Mouse (Mus musculus): ENCODE data around the gene Piwil4.
"Not testable (repeated sequence)": the region's sequence is repeated elsewhere in the genome, so short reads cannot be mapped to it uniquely, and the experiment has no call there.

Gene Piwil4

GRCm38 (mm10) chr9:14724755-14725420 is 15.6 kb downstream of the Piwil4 start:
- DNase-seq = no peak

GRCm38 (mm10) chr9:14721610-14722009 is 18.9 kb downstream of the Piwil4 start:
- no peak for DNase-seq

GRCm38 (mm10) chr9:14720384-14720783 is 20.1 kb downstream of the Piwil4 start:
- no peak for DNase-seq

- no peak for DNase-seq
Observed at GRCm38 (mm10) chr9:14718332-14718691, 22.2 kb downstream of the Piwil4 start.

- DNase-seq = no peak
Observed at GRCm38 (mm10) chr9:14717689-14718331, 22.7 kb downstream of the Piwil4 start.

- DNase-seq = no peak
Observed at GRCm38 (mm10) chr9:14715258-14715657, 25.3 kb downstream of the Piwil4 start.

GRCm38 (mm10) chr9:14710910-14711309 is 29.6 kb downstream of the Piwil4 start:
- no peak for DNase-seq

GRCm38 (mm10) chr9:14705321-14706162 is 35.0 kb downstream of the Piwil4 start:
- DNase-seq = no peak

- not testable (repeated sequence) for DNase-seq
Observed at GRCm38 (mm10) chr9:14700795-14701194, 39.7 kb downstream of the Piwil4 start.

GRCm38 (mm10) chr9:14699288-14699640 is 41.3 kb downstream of the Piwil4 start:
- no peak for DNase-seq

GRCm38 (mm10) chr9:14698582-14699287 is 41.8 kb downstream of the Piwil4 start:
- DNase-seq = peak; percentile 66

GRCm38 (mm10) chr9:14697903-14698302 is 42.6 kb downstream of the Piwil4 start:
- no peak for DNase-seq

- DNase-seq = no peak
Observed at GRCm38 (mm10) chr9:14689376-14690108, 51.0 kb downstream of the Piwil4 start.

GRCm38 (mm10) chr9:14684363-14684762 is 56.2 kb downstream of the Piwil4 start:
- DNase-seq = no peak

- DNase-seq = no peak
Observed at GRCm38 (mm10) chr9:14682741-14683140, 57.8 kb downstream of the Piwil4 start.

- no peak for DNase-seq
Observed at GRCm38 (mm10) chr9:14680584-14680983, 59.9 kb downstream of the Piwil4 start.

- no peak for DNase-seq
Observed at GRCm38 (mm10) chr9:14675707-14676691, 64.5 kb downstream of the Piwil4 start.

GRCm38 (mm10) chr9:14674506-14674905 is 66.0 kb downstream of the Piwil4 start:
- DNase-seq = no peak

GRCm38 (mm10) chr9:14673109-14673508 is 67.4 kb downstream of the Piwil4 start:
- DNase-seq = no peak

GRCm38 (mm10) chr9:14671965-14672364 is 68.6 kb downstream of the Piwil4 start:
- not testable (repeated sequence) for DNase-seq

GRCm38 (mm10) chr9:14668382-14668781 is 72.2 kb downstream of the Piwil4 start:
- DNase-seq = peak; percentile 61

Measured in cerebellum, adult 9-11 months (tissue).